Mouse (Mus musculus) midbrain, embryonic 14.5 days (tissue): ENCODE results near the gene Mybpc3. TPM values are rescaled to one million over a fixed set of nuclear protein-coding genes. Genes with fewer than 3 reads are reported as not detected.
"Not testable (repeated sequence)": the region's sequence is repeated elsewhere in the genome, so short reads cannot be mapped to it uniquely, and the experiment has no call there.

Source experiments
- ATAC-seq: fragments of 200-750 bp; cut with Nextera tagmentation; 2 replicates; pipeline ENCODE4 v1.8.0; 2017; ENCODE audit warnings: moderate number of reproducible peaks, moderate library complexity; ENCODE audit not compliant: low FRiP score, low TSS enrichment
- DNase-seq: peaks from one replicate; pipeline ENCODE4 v3.0.0-alpha.2; 2015
- H3K27ac ChIP-seq: fragments of 300-500 bp; sonication (generic); replicated peaks from 2 replicates; pipeline ENCODE4 v1.5.1; 2014; ENCODE audit warnings: mild to moderate bottlenecking, low read depth, low read length, moderate library complexity
- H3K27me3 ChIP-seq: fragments of 300-500 bp; sonication (generic); 2 replicates; pipeline ENCODE4 v1.6.1; 2014; ENCODE audit warnings: low read length, control low read depth, mixed read lengths; ENCODE audit not compliant: control insufficient read depth, insufficient read depth
- H3K36me3 ChIP-seq: fragments of 300-500 bp; sonication (generic); 2 replicates; pipeline ENCODE4 v1.6.1; 2014; ENCODE audit warnings: low read length, control low read depth; ENCODE audit not compliant: control insufficient read depth, insufficient read depth
- H3K4me1 ChIP-seq: fragments of 300-500 bp; sonication (generic); 2 replicates; pipeline ENCODE4 v1.6.1; 2014; ENCODE audit warnings: mild to moderate bottlenecking, antibody characterized with exemption, low read length, control low read depth; ENCODE audit not compliant: control insufficient read depth, insufficient read depth
- H3K4me2 ChIP-seq: fragments of 300-500 bp; sonication (generic); 2 replicates; pipeline ENCODE4 v1.6.1; 2014; ENCODE audit warnings: mild to moderate bottlenecking, low read length, moderate library complexity
- H3K4me3 ChIP-seq: fragments of 300-500 bp; sonication (generic); replicated peaks from 2 replicates; pipeline ENCODE4 v1.5.1; 2014; ENCODE audit warnings: low read depth, low read length
- H3K9ac ChIP-seq: fragments of 300-500 bp; sonication (generic); replicated peaks from 2 replicates; pipeline ENCODE4 v1.6.1; 2014; ENCODE audit warnings: mild to moderate bottlenecking, low read length, moderate library complexity
- H3K9me3 ChIP-seq: fragments of 300-500 bp; sonication (generic); 2 replicates; pipeline ENCODE4 v1.6.1; 2016; ENCODE audit warnings: low read length, control low read depth, mixed read lengths; ENCODE audit not compliant: control insufficient read depth
- WGBS: fragments of 180-500 bp; shearing (Covaris S2); extraction: QIAGEN DNeasy Blood & Tissue Kit; methylation state at CpG from one replicate; pipeline ENCODE4 v1.1.7; 2014; 5-methylcytosine and 5-hydroxymethylcytosine counted together
- polyA plus RNA-seq: library from polyadenylated mRNA; unstranded; fragments of >200 nt; fragmentation: Nextera tagmentation; extraction: Ambion mirVana; gene quantifications from 2 replicates; pipeline ENCODE4 v1.2.1, GENCODE M21; 2014

The Mybpc3 gene
- polyA plus RNA-seq, 1 experiment from 2014 or later: not detected

DNA sequence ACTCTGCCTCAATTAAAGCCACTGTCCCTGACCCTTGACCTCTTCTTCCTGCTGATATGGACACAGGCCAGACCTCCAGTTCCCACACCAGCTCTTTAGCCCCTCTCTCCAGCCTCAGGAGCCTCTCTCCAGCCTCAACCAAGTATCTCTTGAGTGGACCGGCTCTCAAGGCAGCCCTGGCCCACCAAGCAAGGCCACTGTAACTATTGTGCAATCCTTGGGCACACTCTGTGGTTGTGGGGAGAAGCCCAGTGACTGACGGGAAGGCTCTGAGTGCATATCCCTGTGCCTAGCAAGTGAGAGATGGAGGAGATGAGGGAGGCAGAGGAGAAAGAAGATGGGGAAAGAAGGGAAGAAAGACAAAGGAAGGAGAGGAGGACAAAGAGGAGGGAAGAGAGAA lies 19.8 kb upstream of the Mybpc3 start:
- H3K36me3 ChIP-seq: no peaks in the 10 kb centered on the region
- no peak overlapping the region for H3K4me3 ChIP-seq
- no peak for DNase-seq
- no peak overlapping the region for H3K9ac ChIP-seq
- ATAC-seq: no peak
- no peaks in the 10 kb centered on the region for H3K4me1 ChIP-seq
- WGBS: 89% methylated on average over 2 of the region's 2 CpGs
- H3K27ac ChIP-seq: no peak overlapping the region
- no peak overlapping the region for H3K4me2 ChIP-seq
- no peaks in the 10 kb centered on the region for H3K27me3 ChIP-seq
- H3K9me3 ChIP-seq: no peaks in the 10 kb centered on the region

DNA sequence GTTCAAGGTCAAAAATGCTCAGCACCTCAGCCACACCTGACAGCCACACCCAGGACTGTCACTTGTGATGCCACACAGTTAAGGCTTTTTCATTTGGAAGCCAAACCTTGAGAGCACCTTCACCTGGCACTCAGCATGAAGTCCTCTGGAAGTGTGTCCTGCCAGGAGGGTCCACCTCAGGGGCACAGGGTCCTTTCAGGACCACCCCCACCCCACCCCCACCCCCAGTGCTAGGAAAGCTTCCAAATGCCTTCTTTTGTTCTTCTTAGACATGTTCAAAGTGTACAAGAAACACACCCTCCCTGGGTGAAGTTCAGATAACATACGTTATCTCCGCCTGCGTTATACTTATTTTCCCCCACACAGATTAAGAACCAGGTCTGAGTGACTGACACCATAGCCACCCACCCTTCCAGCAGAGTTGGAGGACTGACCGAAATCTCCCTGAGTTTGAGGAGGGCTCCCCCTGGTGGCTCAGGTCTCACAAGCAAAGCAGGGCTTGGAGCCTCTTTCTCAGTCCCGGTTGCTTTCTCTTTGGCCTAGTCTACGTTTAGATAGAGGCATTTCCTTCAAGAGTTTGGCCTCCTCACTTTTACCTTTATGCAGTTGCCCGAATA lies 16.7 kb upstream of the Mybpc3 start:
- no peak overlapping the region for H3K27ac ChIP-seq
- ATAC-seq (peak; percentile 81; the same call in 1 of the 2 replicates), DNase-seq (peak; percentile 96)
- no peak overlapping the region; the same call in 1 of the 2 replicates for H3K4me2 ChIP-seq
- no peaks in the 10 kb centered on the region for H3K27me3 ChIP-seq
- H3K9me3 ChIP-seq: no peaks in the 10 kb centered on the region
- H3K4me3 ChIP-seq: no peak overlapping the region
- no peak overlapping the region for H3K9ac ChIP-seq
- H3K36me3 ChIP-seq: no peaks in the 10 kb centered on the region
- H3K4me1 ChIP-seq: no peaks in the 10 kb centered on the region
- 12% methylated on average over 7 of the region's 7 CpGs for WGBS

DNA sequence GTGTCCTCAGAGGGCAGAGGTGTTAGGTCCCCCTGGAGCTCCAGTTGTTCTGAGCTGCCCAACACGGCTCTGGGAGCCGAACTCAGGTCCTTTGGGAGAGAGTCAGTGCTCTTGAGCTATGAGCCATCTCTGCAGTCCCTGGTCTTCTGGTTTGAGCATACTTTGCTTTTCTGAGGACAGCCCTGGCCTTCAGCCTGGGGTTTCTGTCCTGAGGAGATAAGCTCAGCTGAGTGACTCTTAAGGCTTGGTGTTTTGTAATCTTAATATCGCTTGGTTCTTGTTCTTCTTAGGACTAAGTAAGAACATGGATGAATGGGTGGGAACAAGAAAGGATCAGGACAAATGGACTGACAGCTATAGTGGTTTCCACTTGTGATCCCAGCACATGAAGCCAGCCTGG lies 9.8 kb upstream of the Mybpc3 start:
- Histone ChIP-seq H3K9me3 (no peaks in the 10 kb centered on the region), H3K4me1 (no peaks in the 10 kb centered on the region), H3K36me3 (no peaks in the 10 kb centered on the region), H3K4me2 (no peak overlapping the region), H3K4me3 (no peak overlapping the region), H3K27ac (no peak overlapping the region), H3K27me3 (no peaks in the 10 kb centered on the region), H3K9ac (no peak overlapping the region)
- WGBS: 89% methylated on average over 3 of the region's 3 CpGs
- no peak for ATAC-seq
- no peak for DNase-seq

DNA sequence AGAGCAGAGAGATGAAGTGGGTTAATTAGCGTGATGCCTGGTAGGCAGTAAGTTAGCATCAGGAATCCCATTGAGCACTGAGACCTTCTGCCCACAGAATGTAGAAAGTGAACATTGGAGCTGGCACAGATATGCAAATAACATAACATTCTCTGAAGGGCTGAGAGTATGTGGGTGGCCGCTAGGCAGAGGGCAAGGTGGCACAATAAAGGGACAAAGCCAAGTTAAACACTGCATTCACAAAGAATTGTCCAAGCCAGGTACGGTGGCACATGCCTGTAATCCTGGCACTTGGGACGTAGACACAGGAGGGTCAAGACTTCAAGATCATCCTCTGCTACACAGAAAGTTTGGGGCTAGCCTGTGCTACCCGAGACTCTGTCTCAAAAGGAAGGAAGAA lies 8.7 kb upstream of the Mybpc3 start:
- no peaks in the 10 kb centered on the region for H3K27me3 ChIP-seq
- H3K4me1 ChIP-seq: no peaks in the 10 kb centered on the region
- H3K36me3 ChIP-seq: no peaks in the 10 kb centered on the region
- ATAC-seq (no peak), DNase-seq (no peak)
- no peak overlapping the region for H3K27ac ChIP-seq
- no peak overlapping the region for H3K4me2 ChIP-seq
- no peaks in the 10 kb centered on the region for H3K9me3 ChIP-seq
- H3K4me3 ChIP-seq: no peak overlapping the region
- H3K9ac ChIP-seq: no peak overlapping the region
- 85% methylated on average over 5 of the region's 5 CpGs for WGBS

DNA sequence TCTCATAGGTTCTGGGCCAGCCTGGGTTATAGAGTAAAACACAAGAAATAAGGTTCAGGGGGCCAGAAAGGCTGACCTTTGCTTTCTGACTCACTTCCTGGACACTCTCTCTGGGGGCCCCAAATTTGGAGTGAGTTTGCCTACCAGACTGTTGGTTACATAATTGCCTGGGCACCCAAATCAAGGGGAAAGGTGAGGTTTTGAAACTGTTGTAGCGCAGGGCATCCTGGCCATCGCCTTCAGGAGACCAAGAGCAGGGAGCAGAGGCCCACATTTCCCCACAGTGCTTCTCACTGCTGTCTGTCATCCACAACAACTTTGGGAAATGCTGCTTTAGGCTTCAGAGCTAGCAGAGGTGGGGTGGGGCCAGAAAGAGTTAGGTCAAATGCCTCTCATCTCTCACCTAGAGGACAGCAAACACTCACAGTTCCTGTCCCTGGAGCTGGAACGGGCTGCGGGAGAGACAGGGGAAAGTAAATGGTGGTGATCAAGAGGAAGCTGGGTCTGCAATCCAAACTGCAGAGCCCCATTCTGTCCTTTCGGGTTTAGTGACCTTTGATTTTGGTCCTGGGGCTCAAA lies 8.0 kb upstream of the Mybpc3 start:
- Histone ChIP-seq H3K36me3 (no peaks in the 10 kb centered on the region), H3K27ac (no peak overlapping the region), H3K4me3 (no peak overlapping the region), H3K4me1 (no peaks in the 10 kb centered on the region), H3K4me2 (no peak overlapping the region), H3K9ac (no peak overlapping the region), H3K9me3 (no peaks in the 10 kb centered on the region), H3K27me3 (no peaks in the 10 kb centered on the region)
- no peak for ATAC-seq
- no peak for DNase-seq
- 88% methylated on average over 5 of the region's 5 CpGs for WGBS

DNA sequence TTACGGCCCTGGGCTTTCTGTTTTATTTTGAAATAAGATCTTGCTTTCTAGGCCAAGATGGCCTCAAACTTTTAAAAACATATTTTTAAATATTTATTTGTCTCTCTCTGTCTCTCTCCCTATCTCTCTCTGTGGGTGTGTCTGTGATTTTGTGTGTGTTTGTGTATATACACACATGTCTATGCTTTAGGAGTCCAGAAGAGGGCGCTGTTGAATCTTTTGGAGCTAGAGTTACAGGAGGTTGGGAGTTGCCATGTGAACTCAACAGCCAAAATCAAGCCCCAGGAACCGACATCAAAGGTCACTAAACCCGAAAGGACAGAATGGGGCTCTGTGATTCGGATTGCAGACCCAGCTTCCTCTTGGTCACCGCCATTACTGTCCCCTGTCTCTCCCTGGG lies 7.5 kb upstream of the Mybpc3 start:
- H3K4me1 ChIP-seq: no peaks in the 10 kb centered on the region
- H3K4me2 ChIP-seq: no peak overlapping the region
- no peaks in the 10 kb centered on the region for H3K27me3 ChIP-seq
- H3K27ac ChIP-seq: no peak overlapping the region
- no peak for ATAC-seq
- H3K9me3 ChIP-seq: no peaks in the 10 kb centered on the region
- no peak for DNase-seq
- no peaks in the 10 kb centered on the region for H3K36me3 ChIP-seq
- no peak overlapping the region for H3K9ac ChIP-seq
- no peak overlapping the region for H3K4me3 ChIP-seq
- WGBS: 81% methylated on average over 6 of the region's 6 CpGs

DNA sequence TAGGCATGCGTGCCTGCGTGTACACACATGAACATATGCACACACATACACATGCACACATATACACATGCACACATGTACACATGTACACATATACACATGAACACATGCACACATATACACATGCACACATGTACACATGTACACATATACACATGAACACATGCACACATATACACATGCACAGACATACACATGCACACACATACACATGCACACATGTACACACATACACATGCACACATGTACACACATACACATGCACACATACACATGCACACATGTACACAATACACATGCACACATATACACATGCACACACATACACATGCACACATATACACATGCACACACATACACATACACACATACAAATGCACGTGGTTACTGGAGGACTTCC lies 6.1 kb upstream of the Mybpc3 start:
- H3K36me3 ChIP-seq, H3K4me1 ChIP-seq, DNase-seq, H3K4me3 ChIP-seq, ATAC-seq, H3K27ac ChIP-seq, H3K9ac ChIP-seq, H3K9me3 ChIP-seq, H3K27me3 ChIP-seq, H3K4me2 ChIP-seq: not testable (repeated sequence)
- 90% methylated on average over 3 of the region's 3 CpGs for WGBS

DNA sequence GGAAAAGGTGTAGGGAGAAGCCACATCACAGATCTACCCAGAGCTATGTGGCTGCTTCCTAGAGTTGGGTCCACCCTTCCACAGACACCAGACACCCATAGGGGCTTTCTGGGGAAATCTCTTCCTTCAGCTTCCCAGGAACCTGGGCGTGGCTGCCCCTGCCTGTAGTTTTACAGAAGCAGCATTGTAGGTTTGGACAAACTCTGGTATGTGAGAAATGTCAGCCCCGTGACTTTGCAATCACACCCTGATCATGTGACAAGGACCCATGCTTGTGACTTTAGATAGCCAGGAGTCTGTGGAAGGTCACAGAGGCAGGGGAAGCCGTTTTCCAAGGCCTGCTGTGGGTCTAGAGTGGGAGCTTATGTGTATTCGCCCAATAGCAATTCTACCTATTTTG lies 5.5 kb upstream of the Mybpc3 start:
- H3K36me3 ChIP-seq: no peaks in the 10 kb centered on the region
- WGBS: 70% methylated on average over 4 of the region's 4 CpGs
- ATAC-seq (no peak), DNase-seq (no peak)
- no peak overlapping the region for H3K9ac ChIP-seq
- no peak overlapping the region for H3K4me3 ChIP-seq
- no peak overlapping the region for H3K27ac ChIP-seq
- H3K9me3 ChIP-seq: no peaks in the 10 kb centered on the region
- H3K4me2 ChIP-seq: no peak overlapping the region
- H3K27me3 ChIP-seq: no peaks in the 10 kb centered on the region
- H3K4me1 ChIP-seq: no peaks in the 10 kb centered on the region

DNA sequence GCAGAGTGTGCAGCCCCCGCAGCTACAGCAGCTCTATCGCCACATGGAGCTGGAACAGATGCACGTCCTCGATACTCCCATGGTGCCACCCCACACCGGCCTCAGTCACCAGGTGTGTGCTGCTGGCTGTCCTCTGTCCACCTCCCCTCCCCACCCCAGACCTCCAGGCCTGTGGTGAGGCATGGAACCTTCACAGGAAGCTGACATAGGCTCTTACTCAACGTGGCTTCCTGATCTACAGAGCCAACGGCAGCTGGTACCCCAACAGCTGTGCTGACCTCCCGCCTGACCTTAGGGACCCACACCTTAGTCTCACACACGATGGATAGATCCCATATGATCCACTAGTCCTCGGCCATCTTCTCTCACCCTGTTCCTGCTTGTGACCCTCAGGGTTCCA lies 4.6 kb upstream of the Mybpc3 start:
- Histone ChIP-seq H3K4me1 (no peaks in the 10 kb centered on the region), H3K27me3 (no peaks in the 10 kb centered on the region), H3K36me3 (no peaks in the 10 kb centered on the region), H3K4me3 (no peak overlapping the region), H3K4me2 (no peak overlapping the region), H3K9me3 (no peaks in the 10 kb centered on the region), H3K27ac (no peak overlapping the region), H3K9ac (no peak overlapping the region)
- WGBS: 75% methylated on average over 10 of the region's 10 CpGs
- DNase-seq (no peak), ATAC-seq (no peak)
